Mouse (Mus musculus) limb, embryonic 14.5 days (tissue): ENCODE measurements around the gene Fam81b. TPM values are rescaled to one million over a fixed set of nuclear protein-coding genes. Genes with fewer than 3 reads are reported as not detected.

ENCODE experiments used
- ATAC-seq: fragments of 200-750 bp; cut with Nextera tagmentation; 2 replicates; pipeline ENCODE4 v1.8.0; 2017; ENCODE audit warnings: low read depth, moderate number of reproducible peaks, moderate TSS enrichment; ENCODE audit not compliant: low FRiP score
- DNase-seq: peaks from one replicate; pipeline ENCODE4 v3.0.0-alpha.2; 2015; ENCODE audit warnings: low spot score
- H3K27ac ChIP-seq: fragments of 300-500 bp; sonication (generic); replicated peaks from 2 replicates; pipeline ENCODE4 v1.5.1; 2014; ENCODE audit warnings: low read depth, mild to moderate bottlenecking, low read length, moderate library complexity, mixed read lengths
- H3K27me3 ChIP-seq: fragments of 300-500 bp; sonication (generic); 2 replicates; pipeline ENCODE4 v1.6.1; 2014; ENCODE audit warnings: low read length, mixed read lengths; ENCODE audit not compliant: control insufficient read depth, insufficient read depth
- H3K36me3 ChIP-seq: fragments of 300-500 bp; sonication (generic); 2 replicates; pipeline ENCODE4 v1.6.1; 2014; ENCODE audit warnings: mild to moderate bottlenecking, low read length, moderate library complexity, mixed read lengths; ENCODE audit not compliant: control insufficient read depth, insufficient read depth
- H3K4me1 ChIP-seq: fragments of 300-500 bp; sonication (generic); 2 replicates; pipeline ENCODE4 v1.6.1; 2014; ENCODE audit warnings: antibody characterized with exemption, low read length, mixed read lengths; ENCODE audit not compliant: control insufficient read depth, insufficient read depth
- H3K4me2 ChIP-seq: fragments of 300-500 bp; sonication (generic); replicated peaks from 2 replicates; pipeline ENCODE4 v1.6.1; 2014; ENCODE audit warnings: low read depth, mild to moderate bottlenecking, low read length, moderate library complexity; ENCODE audit not compliant: severe bottlenecking
- H3K4me3 ChIP-seq: fragments of 300-500 bp; sonication (generic); replicated peaks from 2 replicates; pipeline ENCODE4 v1.5.1; 2014; ENCODE audit warnings: low read length
- H3K9ac ChIP-seq: fragments of 300-500 bp; sonication (generic); 2 replicates; pipeline ENCODE4 v1.6.1; 2014; ENCODE audit warnings: mild to moderate bottlenecking, low read depth, low read length, moderate library complexity; ENCODE audit not compliant: severe bottlenecking
- H3K9me3 ChIP-seq: fragments of 300-500 bp; sonication (generic); 2 replicates; pipeline ENCODE4 v1.6.1; 2016; ENCODE audit warnings: low read length; ENCODE audit not compliant: control insufficient read depth
- POLR2A ChIP-seq: fragments of 200-500 bp; IDR thresholded peaks from 2 replicates; pipeline ENCODE4 v1.8.0; 2012; ENCODE audit warnings: inconsistent platforms, mild to moderate bottlenecking, moderate library complexity, borderline replicate concordance; ENCODE audit not compliant: insufficient read depth, insufficient read length; ENCODE audit errors: extremely low read depth
- WGBS: fragments of 180-500 bp; shearing (Covaris S2); extraction: QIAGEN DNeasy Blood & Tissue Kit; methylation state at CpG from one replicate; pipeline ENCODE4 v1.1.7; 2014; 5-methylcytosine and 5-hydroxymethylcytosine counted together
- polyA plus RNA-seq, 2 experiments: library from polyadenylated mRNA; depleted of rRNA in 1 of 2; stranded (reverse) in 1 of 2; unstranded in 1 of 2; fragments of >200 nt; fragmentation: Nextera tagmentation in 1 of 2; extraction: Ambion mirVana in 1 of 2; gene quantifications; 2 replicates each; pipeline versions ENCODE4 v1.2.1 to v1.2.3; 2012 to 2014

Fam81b gene
- polyA plus RNA-seq, 2 experiments, result not detected

GRCm38 (mm10) chr13:76249066-76249465, 55.8 kb downstream of the Fam81b start:
- TF ChIP-seq POLR2A, result no peak
- H3K9me3 ChIP-seq, result no peaks in the 10 kb centered on the region
- H3K4me2 ChIP-seq, result no peak overlapping the region
- H3K9ac ChIP-seq, result no peak overlapping the region
- no peaks in the 10 kb centered on the region for H3K4me1 ChIP-seq
- no peak overlapping the region for H3K4me3 ChIP-seq
- no peaks in the 10 kb centered on the region for H3K36me3 ChIP-seq
- 52% methylated on average over 1 of the region's 1 CpGs for WGBS
- DNase-seq (no peak), ATAC-seq (no peak)
- H3K27ac ChIP-seq, result no peak overlapping the region
- no peaks in the 10 kb centered on the region for H3K27me3 ChIP-seq

GRCm38 (mm10) chr13:76215397-76215796, 89.5 kb downstream of the Fam81b start:
- 50% methylated on average over 2 of the region's 2 CpGs for WGBS
- no peak for TF ChIP-seq POLR2A
- ATAC-seq (no peak), DNase-seq (no peak)
- Histone ChIP-seq H3K36me3 (no peaks in the 10 kb centered on the region), H3K9me3 (no peaks in the 10 kb centered on the region), H3K27ac (no peak overlapping the region), H3K4me2 (no peak overlapping the region), H3K4me1 (no peaks in the 10 kb centered on the region), H3K9ac (no peak overlapping the region), H3K27me3 (no peaks in the 10 kb centered on the region), H3K4me3 (no peak overlapping the region)

- Histone ChIP-seq H3K36me3 (no peaks in the 10 kb centered on the region), H3K9ac (no peak overlapping the region), H3K9me3 (no peaks in the 10 kb centered on the region), H3K4me2 (no peak overlapping the region), H3K4me3 (no peak overlapping the region), H3K27me3 (no peaks in the 10 kb centered on the region), H3K27ac (no peak overlapping the region), H3K4me1 (no peaks in the 10 kb centered on the region)
- WGBS, result 77% methylated on average over 2 of the region's 2 CpGs
- DNase-seq (no peak), ATAC-seq (no peak)
- no peak for TF ChIP-seq POLR2A
Measured at GRCm38 (mm10) chr13:76214928-76215327, 89.9 kb downstream of the Fam81b start.

GRCm38 (mm10) chr13:76199943-76200342, 104.9 kb downstream of the Fam81b start:
- H3K27ac ChIP-seq, result no peak overlapping the region
- 0 out of 2 replicates have a peak, but pooled peaks cover 7% of the 10 kb centered on the region for H3K36me3 ChIP-seq
- DNase-seq, result no peak
- H3K9ac ChIP-seq, result no peak overlapping the region
- H3K9me3 ChIP-seq, result no peaks in the 10 kb centered on the region
- 93% methylated on average over 4 of the region's 4 CpGs for WGBS
- H3K4me2 ChIP-seq, result no peak overlapping the region
- no peak for ATAC-seq
- H3K4me3 ChIP-seq, result no peak overlapping the region
- H3K27me3 ChIP-seq, result no peaks in the 10 kb centered on the region
- H3K4me1 ChIP-seq, result no peaks in the 10 kb centered on the region
- TF ChIP-seq POLR2A, result no peak

- DNase-seq, result no peak
Measured at GRCm38 (mm10) chr13:76197297-76197848, 107.5 kb downstream of the Fam81b start.

More at GRCm38 (mm10) chr13:76197297-76197848, 107.5 kb downstream of the Fam81b start:
- Histone ChIP-seq H3K36me3 (0 out of 2 replicates have a peak, but pooled peaks cover 7% of the 10 kb centered on the region), H3K9ac (no peak overlapping the region), H3K27me3 (no peaks in the 10 kb centered on the region), H3K9me3 (no peaks in the 10 kb centered on the region), H3K27ac (no peak overlapping the region), H3K4me1 (no peaks in the 10 kb centered on the region), H3K4me2 (no peak overlapping the region), H3K4me3 (no peak overlapping the region)
- 83% methylated on average over 3 of the region's 3 CpGs for WGBS
- no peak for TF ChIP-seq POLR2A
- ATAC-seq, result no peak
